In genomic region chr15:89060032-89060681, GRCm38 (mm10) we compare ENCODE assay signal across 8 mouse cellular contexts. TPM values are rescaled to one million over a fixed set of nuclear protein-coding genes. Genes with fewer than 3 reads are reported as not detected.
DNase-seq lines count a peak whose midpoint lies in the region; ATAC-seq and TF ChIP-seq lines count a peak whose summit lies in the region.

No protein-coding gene starts in this region.

- H3K4me3 ChIP-seq in kidney, embryonic 14.5 days (ENCODE audit: low read length): peak overlapping the region; percentile 64
- peak overlapping the region; percentile 68 for H3K4me3 ChIP-seq in heart, postnatal 0 days (ENCODE audit: low read depth, low read length)
- H3K4me3 ChIP-seq in liver, embryonic 12.5 days: peak overlapping the region; percentile 56

- TF ChIP-seq CTCF in heart, postnatal 0 days (IDR thresholded peaks at IDR 0.05; ENCODE audit: low read depth): no peak

- 1% methylated on average over 34 of the region's 48 CpGs for WGBS in kidney, embryonic 14.5 days
- WGBS in heart, postnatal 0 days: 4% methylated on average over 32 of the region's 48 CpGs
- 4% methylated on average over 40 of the region's 48 CpGs for WGBS in liver, embryonic 12.5 days (ENCODE audit: insufficient replicate concordance)

- no peak for DNase-seq in kidney, adult 8-10 months
- peak; percentile 30 for DNase-seq in R1 (ENCODE audit: low read depth, low spot score)
- DNase-seq in cerebellum, postnatal 36 days: peak; percentile 56 to 66
- DNase-seq in heart, postnatal 0 days (ENCODE audit: low spot score): no peak
- DNase-seq in right cerebral cortex, postnatal 25 days: peak; percentile 49
- DNase-seq in gastrocnemius, postnatal 25 days: no peak

- H3K4me1 ChIP-seq in kidney, embryonic 14.5 days (ENCODE audit: control insufficient read depth, insufficient read depth, low read length): no peaks in the 10 kb centered on the region
- H3K4me1 ChIP-seq in heart, postnatal 0 days (ENCODE audit: control insufficient read depth, insufficient read depth): peaks cover 4% of the 10 kb centered on the region; the same call in 1 of the 2 replicates
- 0 out of 2 replicates have a peak, but pooled peaks cover 7% of the 10 kb centered on the region for H3K4me1 ChIP-seq in liver, embryonic 12.5 days

- H3K4me2 ChIP-seq in kidney, embryonic 14.5 days (replicated peaks; ENCODE audit: low read depth, low read length): peak overlapping the region; percentile 100
- H3K4me2 ChIP-seq in heart, postnatal 0 days (ENCODE audit: low read depth, low read length): peak overlapping the region; percentile 99
- H3K4me2 ChIP-seq in liver, embryonic 12.5 days: peak overlapping the region; percentile 73

- H3K27me3 ChIP-seq in kidney, embryonic 14.5 days (ENCODE audit: control insufficient read depth, insufficient read depth, low read length): peaks cover 41% of the 10 kb centered on the region
- H3K27me3 ChIP-seq in heart, postnatal 0 days (ENCODE audit: control insufficient read depth, insufficient read depth, low read length): peaks cover 27% of the 10 kb centered on the region
- peaks cover 92% of the 10 kb centered on the region for H3K27me3 ChIP-seq in liver, embryonic 12.5 days (replicated peaks)

- no peaks in the 10 kb centered on the region for H3K9me3 ChIP-seq in kidney, embryonic 14.5 days (ENCODE audit: control insufficient read depth, low read length)
- H3K9me3 ChIP-seq in heart, postnatal 0 days (replicated peaks; ENCODE audit: control insufficient read depth, low read length): no peaks in the 10 kb centered on the region
- no peaks in the 10 kb centered on the region for H3K9me3 ChIP-seq in liver, embryonic 12.5 days (replicated peaks)

- TF ChIP-seq EP300 in heart, postnatal 0 days (IDR thresholded peaks at IDR 0.05; ENCODE audit: low read depth): no peak

- H3K9ac ChIP-seq in kidney, embryonic 14.5 days (ENCODE audit: low read depth, low read length): peak overlapping the region; percentile 73
- peak overlapping the region; percentile 66 for H3K9ac ChIP-seq in heart, postnatal 0 days (replicated peaks; ENCODE audit: low read depth, low read length)
- H3K9ac ChIP-seq in liver, embryonic 12.5 days: peak overlapping the region; percentile 23; the same call in 1 of the 2 replicates

- no peaks in the 10 kb centered on the region for H3K36me3 ChIP-seq in kidney, embryonic 14.5 days (ENCODE audit: control insufficient read depth, insufficient read depth, low read length)
- peaks cover 2% of the 10 kb centered on the region for H3K36me3 ChIP-seq in heart, postnatal 0 days (replicated peaks; ENCODE audit: control insufficient read depth, insufficient read depth, low read length)
- H3K36me3 ChIP-seq in liver, embryonic 12.5 days: no peaks in the 10 kb centered on the region

- ATAC-seq in kidney, embryonic 14.5 days (ENCODE audit: low FRiP score, low TSS enrichment): peak; percentile 29; the same call in 1 of the 2 replicates
- peak; percentile 44; the same call in 1 of the 2 replicates for ATAC-seq in heart, postnatal 0 days (ENCODE audit: insufficient read depth, low read depth)
- ATAC-seq in liver, embryonic 12.5 days: 0 out of 2 replicates have a peak, but pooled peaks have one; percentile 16

- no peak overlapping the region for H3K27ac ChIP-seq in kidney, embryonic 14.5 days (ENCODE audit: low read depth, low read length)
- H3K27ac ChIP-seq in heart, postnatal 0 days (ENCODE audit: low read depth): no peak overlapping the region
- H3K27ac ChIP-seq in liver, embryonic 12.5 days: no peak overlapping the region

RNA-seq across cellular contexts. Expression of gene Panx2, which starts 0.6 kb away (rescaled TPM):
- polyA plus RNA-seq in kidney, embryonic 14.5 days (2014; fragmentation: Nextera tagmentation; extraction: Ambion mirVana): 0.06 and 0.77 TPM in 2 replicates
- 0.70 TPM in 1 of 2 replicates, not detected in the other for total RNA-seq in heart, postnatal 0 days (2014; rRNA removed; ENCODE audit: low replicate concordance)
- 0.93 and 1.0 TPM in 2 replicates for polyA plus RNA-seq in heart, postnatal 0 days (2015; fragmentation: Nextera tagmentation; extraction: Ambion mirVana)
- polyA plus RNA-seq in liver, embryonic 12.5 days (2016; fragmentation: Nextera tagmentation; extraction: Ambion mirVana): 0.04 TPM in 1 of 2 replicates, not detected in the other
- total RNA-seq in gastrocnemius, postnatal 25 days (2021): not detected

RNA-seq across cellular contexts. Expression of gene Trabd, which starts 14.8 kb away (rescaled TPM):
- 37.9 and 49.3 TPM in 2 replicates for polyA plus RNA-seq in kidney, embryonic 14.5 days (2014; fragmentation: Nextera tagmentation; extraction: Ambion mirVana)
- total RNA-seq in heart, postnatal 0 days (2014; rRNA removed; ENCODE audit: low replicate concordance): 59.2 and 61.2 TPM in 2 replicates
- 46.6 and 46.7 TPM in 2 replicates for polyA plus RNA-seq in heart, postnatal 0 days (2015; fragmentation: Nextera tagmentation; extraction: Ambion mirVana)
- polyA plus RNA-seq in liver, embryonic 12.5 days (2016; fragmentation: Nextera tagmentation; extraction: Ambion mirVana): 18.4 and 22.9 TPM in 2 replicates
- 10 to 100 TPM; 22.7 to 26.2 TPM for total RNA-seq in gastrocnemius, postnatal 25 days (2021)

RNA-seq across cellular contexts. Expression of gene Selenoo, which starts 28.7 kb away (rescaled TPM):
- 18.8 and 21.4 TPM in 2 replicates for polyA plus RNA-seq in kidney, embryonic 14.5 days (2014; fragmentation: Nextera tagmentation; extraction: Ambion mirVana)
- total RNA-seq in heart, postnatal 0 days (2014; rRNA removed; ENCODE audit: low replicate concordance): 35.4 and 39.1 TPM in 2 replicates
- polyA plus RNA-seq in heart, postnatal 0 days (2015; fragmentation: Nextera tagmentation; extraction: Ambion mirVana): 10.3 and 11.3 TPM in 2 replicates
- polyA plus RNA-seq in liver, embryonic 12.5 days (2016; fragmentation: Nextera tagmentation; extraction: Ambion mirVana): 11.6 and 12.8 TPM in 2 replicates
- total RNA-seq in gastrocnemius, postnatal 25 days (2021): 10 to 100 TPM; 12.2 to 12.7 TPM

Comparison
In these comparisons a context has a peak if more than half of its experiments do, and no peak if none do; other contexts are left out.
1. H3K9ac ChIP-seq: peak in every context shown above with its lines; median percentile 73 in kidney, embryonic 14.5 days; 66 in heart, postnatal 0 days; 23 in liver, embryonic 12.5 days.
2. DNase-seq: peak in R1 (single experiment), cerebellum, postnatal 36 days (2 of 2) and right cerebral cortex, postnatal 25 days (single experiment); none in kidney, adult 8-10 months (0 of 2), heart, postnatal 0 days (single experiment) and gastrocnemius, postnatal 25 days (single experiment).
3. Peak in every context shown above with its lines, with median percentiles within 50 percentile points of each other: ATAC-seq, H3K4me2 ChIP-seq and H3K4me3 ChIP-seq.